Mouse (Mus musculus): ENCODE data around the gene Fam107b. TPM values are rescaled to one million over a fixed set of nuclear protein-coding genes. Genes with fewer than 3 reads are reported as not detected.
A peak's percentile ranks its signal among the peaks of the same experiment; 100 is the strongest.
"Not testable (repeated sequence)": the region's sequence is repeated elsewhere in the genome, so short reads cannot be mapped to it uniquely, and the experiment has no call there.

The Fam107b gene
- total RNA-seq, 4 experiments from 2014 or later: 7.1 to 9.5 (median 8.3) TPM

GRCm38 (mm10) chr2:3709882-3710281 is 139.6 kb downstream of the Fam107b start:
- no peak for DNase-seq (ENCODE audit: low spot score in 2 of 2)

DNA sequence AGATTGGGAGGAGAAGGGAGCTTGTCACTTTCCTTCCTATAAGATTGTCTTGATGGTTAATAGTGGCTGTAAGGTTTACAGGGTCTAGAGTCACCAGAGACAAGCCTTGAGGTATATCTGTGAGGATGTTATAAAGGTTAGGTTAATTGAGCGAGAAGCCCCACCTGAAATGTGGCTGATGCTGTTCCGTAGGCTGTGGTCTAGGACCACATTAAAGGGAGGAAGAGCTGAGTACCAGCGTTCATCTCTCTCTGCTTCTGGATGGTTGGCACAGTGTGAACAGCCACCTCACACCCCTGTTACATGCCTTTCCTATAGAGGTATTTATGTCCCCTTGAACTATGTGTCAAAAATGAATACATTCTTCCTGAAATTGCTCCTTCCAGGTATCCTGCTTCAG is 140.2 kb downstream of the Fam107b start:
- no peak for DNase-seq (ENCODE audit: low spot score in 2 of 2)

- no peak for DNase-seq (ENCODE audit: low spot score in 2 of 2)
Measured at GRCm38 (mm10) chr2:3712369-3713042, 142.2 kb downstream of the Fam107b start.

DNA sequence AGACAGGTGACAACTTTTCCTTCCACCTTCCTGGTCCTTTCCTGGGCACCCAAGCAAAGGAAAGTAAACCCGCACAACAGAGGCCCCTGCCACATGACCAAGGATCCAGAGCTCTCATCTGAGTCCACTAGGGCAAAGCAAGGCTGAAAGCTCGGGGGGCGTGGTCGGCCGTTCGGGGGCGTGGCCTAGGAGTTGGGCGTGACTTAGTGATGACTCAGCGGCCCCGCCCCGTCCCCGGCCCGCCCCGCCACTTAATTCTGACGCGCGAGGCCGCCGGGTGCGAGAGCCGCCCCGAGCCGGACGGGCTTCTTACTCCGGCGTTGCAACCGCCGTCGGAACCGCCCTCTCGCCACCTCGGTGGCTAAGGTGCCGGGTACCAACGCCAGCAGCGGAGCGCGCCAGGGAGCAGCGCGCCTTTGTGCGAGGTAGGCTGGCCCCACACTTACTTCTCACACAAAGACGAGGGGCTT is 143.0 kb downstream of the Fam107b start:
- peak; percentile 76 to 78 for DNase-seq (ENCODE audit: low spot score in 2 of 2)

GRCm38 (mm10) chr2:3713682-3714361 is 143.5 kb downstream of the Fam107b start:
- DNase-seq (ENCODE audit: low spot score in 2 of 2): no peak

- no peak for DNase-seq (ENCODE audit: low spot score in 2 of 2)
Measured at GRCm38 (mm10) chr2:3714511-3714910, 144.2 kb downstream of the Fam107b start.

GRCm38 (mm10) chr2:3715424-3715823 is 145.1 kb downstream of the Fam107b start:
- no peak for DNase-seq (ENCODE audit: low spot score in 2 of 2)

GRCm38 (mm10) chr2:3717268-3717667 is 147.0 kb downstream of the Fam107b start:
- DNase-seq (ENCODE audit: low spot score in 2 of 2): no peak

- DNase-seq (ENCODE audit: low spot score in 2 of 2): no peak
Measured at GRCm38 (mm10) chr2:3717847-3718246, 147.6 kb downstream of the Fam107b start.

- DNase-seq (ENCODE audit: low spot score in 2 of 2): not testable (repeated sequence)
Measured at GRCm38 (mm10) chr2:3719436-3720121, 149.3 kb downstream of the Fam107b start.

DNA sequence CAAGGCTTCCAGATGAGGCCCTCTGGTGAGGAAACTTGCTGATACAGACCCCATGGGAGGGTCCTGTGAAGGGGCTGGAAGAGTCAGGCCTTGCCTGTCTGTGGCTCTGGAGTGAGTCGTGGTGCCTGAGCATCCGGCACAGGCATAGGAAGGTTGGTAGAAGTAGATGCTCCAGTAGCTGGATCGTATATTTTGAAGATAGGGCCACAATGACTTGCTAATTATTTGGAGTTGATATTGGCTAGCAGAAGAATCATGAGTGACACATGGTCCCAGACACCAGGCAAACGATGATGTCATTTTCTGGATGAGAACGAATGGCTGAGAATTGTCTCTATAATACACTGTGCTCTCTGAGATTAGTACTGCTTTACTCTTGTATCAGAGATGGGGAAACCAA is 150.8 kb downstream of the Fam107b start:
- DNase-seq (ENCODE audit: low spot score in 2 of 2): no peak

GRCm38 (mm10) chr2:3721974-3722373 is 151.7 kb downstream of the Fam107b start:
- DNase-seq (ENCODE audit: low spot score in 2 of 2): no peak

DNA sequence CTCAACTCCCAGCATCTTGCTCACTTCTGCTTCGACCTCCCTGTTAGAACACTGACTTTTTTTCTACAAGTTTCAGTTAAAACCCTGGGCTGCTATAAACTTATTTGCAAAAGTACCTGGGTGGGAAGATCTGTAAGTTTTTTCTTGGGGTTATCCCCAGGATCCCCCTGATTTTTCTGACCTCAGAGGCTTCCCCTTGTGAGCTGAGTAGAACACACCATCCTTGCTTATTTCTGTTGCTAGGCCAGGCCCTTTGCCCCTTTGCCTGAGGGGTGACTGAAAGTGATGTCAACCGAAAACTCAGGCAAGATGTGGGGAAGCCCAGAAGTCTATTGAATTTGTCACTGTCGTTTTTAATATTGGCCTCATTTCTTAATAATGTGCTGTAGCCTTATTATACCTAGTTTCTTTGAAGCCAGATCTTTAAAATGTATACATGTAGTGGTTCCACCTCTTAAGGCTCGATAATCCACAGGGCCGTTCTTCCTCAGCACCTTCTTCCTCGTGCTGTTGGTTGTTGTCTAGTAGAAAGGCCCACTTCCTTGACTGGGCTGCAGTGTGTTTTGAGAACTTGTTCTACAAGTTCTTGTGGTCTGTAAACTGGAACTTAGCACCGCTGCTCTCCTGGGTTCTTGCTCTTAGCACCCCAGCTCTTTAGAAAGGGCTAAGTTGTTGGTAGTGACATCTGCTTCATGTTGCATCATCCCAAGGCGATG is 153.3 kb downstream of the Fam107b start:
- no peak for DNase-seq (ENCODE audit: low spot score in 2 of 2)

- no peak for DNase-seq (ENCODE audit: low spot score in 2 of 2)
Measured at GRCm38 (mm10) chr2:3726501-3727078, 156.3 kb downstream of the Fam107b start.

DNA sequence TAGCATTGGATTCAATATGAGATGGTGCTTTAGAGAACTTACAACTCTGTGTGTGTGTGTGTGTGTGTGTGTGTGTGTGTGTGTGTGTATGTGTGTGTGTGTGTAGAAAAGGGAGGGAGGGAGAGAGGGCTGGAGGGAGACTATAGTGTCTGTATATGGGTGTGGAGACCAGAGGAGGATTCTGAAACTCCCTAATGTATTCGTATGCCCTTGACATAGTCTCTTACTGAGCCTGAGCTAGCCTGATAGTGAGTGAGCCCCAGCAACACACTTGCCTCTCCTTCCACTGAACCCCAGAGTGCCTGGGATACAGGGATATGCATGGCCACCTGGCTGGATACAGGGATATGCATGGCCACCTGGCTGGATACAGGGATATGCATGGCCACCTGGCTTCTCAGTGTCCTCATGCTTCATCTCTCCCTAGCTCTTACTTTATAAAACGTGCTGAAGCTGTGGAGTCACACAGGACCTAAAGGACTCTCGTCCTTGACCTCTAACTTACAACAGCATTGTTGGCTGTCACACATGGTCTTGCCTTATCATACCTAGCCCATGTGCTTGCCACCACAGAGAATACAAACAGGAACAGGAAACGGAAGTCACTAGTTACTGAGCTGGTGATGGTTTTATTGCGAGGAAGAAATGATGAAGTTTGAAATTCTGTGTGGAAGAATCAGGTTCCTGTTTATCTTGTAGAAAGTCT is 157.1 kb downstream of the Fam107b start:
- DNase-seq (ENCODE audit: low spot score in 2 of 2): no peak

DNA sequence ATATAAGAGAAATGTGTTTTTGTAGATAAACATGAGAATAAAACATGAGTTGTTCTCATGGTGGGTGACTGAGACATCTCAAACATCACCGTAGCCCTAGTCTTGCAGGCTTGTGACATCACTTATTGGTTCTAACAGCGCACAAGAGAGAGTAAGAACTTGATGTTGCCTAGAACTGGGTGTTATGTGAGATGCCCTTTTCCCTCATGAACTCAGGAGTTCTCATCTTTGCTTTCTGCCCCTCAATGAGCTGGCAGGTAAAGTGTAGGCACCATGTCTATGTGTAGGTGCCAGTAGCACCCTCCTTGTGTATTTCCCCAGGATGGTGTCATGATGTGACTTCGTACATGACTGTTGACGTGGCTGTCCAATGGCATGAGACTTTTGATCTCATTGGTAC is 157.8 kb downstream of the Fam107b start:
- no peak for DNase-seq (ENCODE audit: low spot score in 2 of 2)

DNA sequence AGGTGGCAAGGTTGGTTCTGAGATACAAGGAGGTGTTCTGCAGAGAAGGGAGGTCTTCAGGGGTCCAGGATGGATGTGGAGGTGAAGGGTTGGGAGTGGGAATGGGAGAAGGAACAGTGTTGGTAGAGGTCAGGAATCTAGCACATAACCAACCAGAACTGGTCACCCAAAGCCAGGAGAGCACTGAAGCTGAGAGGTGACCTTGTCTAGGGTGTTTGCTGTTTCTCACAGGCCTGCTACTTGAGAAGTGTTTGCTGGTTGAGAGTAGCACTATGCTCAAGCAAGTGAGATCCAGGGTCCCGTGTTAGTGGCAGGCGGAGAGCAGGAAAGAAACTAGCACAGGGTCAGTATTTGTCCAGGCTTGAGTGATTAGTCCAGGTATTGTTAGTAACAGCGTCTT is 159.3 kb downstream of the Fam107b start:
- DNase-seq (ENCODE audit: low spot score in 2 of 2): no peak

GRCm38 (mm10) chr2:3730744-3731143 is 160.5 kb downstream of the Fam107b start:
- no peak for DNase-seq (ENCODE audit: low spot score in 2 of 2)

DNA sequence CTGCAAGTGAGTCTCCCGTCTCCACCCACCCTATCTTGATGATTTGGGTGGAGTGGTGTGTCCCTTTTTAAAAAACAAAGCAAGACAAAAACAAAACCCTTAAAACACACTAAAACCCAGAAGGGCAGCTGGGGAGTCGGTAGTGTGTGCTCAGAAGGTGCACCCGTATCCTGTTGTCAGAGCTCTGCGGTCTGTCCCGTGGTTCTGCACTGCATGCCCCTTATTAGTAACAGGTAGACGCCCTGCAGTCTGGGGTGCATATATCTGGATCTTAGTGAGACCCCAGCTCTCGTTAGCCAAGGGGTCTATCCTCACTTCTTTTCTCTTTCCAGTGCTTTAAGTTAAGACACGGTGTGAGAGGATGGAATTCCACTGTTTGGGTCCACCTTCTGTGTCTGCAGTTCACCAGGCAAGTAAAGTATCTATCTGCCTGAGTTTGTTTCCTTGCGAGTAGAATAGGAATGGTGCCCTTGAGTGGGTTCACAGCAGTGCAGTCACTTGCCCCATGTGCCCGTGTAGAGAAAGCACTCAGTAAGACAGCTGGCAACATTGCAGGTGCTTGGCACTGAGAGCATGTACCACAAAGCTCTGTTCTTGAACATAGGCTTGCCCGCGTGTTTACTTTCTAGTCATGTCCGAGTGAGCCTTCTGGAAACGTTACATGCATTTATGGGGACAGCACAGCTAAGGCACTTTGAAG is 161.2 kb downstream of the Fam107b start:
- no peak for DNase-seq (ENCODE audit: low spot score in 2 of 2)

Data from left cerebral cortex, adult 8-10 months (tissue).